Mouse (Mus musculus): Measurements from ENCODE around the gene Rrp15. TPM values are rescaled to one million over a fixed set of nuclear protein-coding genes. Genes with fewer than 3 reads are reported as not detected.

Rrp15 gene
- 21.0 and 21.9 TPM in 2 replicates for polyA plus RNA-seq (2015; fragmentation: Nextera tagmentation; extraction: Ambion mirVana)

DNA sequence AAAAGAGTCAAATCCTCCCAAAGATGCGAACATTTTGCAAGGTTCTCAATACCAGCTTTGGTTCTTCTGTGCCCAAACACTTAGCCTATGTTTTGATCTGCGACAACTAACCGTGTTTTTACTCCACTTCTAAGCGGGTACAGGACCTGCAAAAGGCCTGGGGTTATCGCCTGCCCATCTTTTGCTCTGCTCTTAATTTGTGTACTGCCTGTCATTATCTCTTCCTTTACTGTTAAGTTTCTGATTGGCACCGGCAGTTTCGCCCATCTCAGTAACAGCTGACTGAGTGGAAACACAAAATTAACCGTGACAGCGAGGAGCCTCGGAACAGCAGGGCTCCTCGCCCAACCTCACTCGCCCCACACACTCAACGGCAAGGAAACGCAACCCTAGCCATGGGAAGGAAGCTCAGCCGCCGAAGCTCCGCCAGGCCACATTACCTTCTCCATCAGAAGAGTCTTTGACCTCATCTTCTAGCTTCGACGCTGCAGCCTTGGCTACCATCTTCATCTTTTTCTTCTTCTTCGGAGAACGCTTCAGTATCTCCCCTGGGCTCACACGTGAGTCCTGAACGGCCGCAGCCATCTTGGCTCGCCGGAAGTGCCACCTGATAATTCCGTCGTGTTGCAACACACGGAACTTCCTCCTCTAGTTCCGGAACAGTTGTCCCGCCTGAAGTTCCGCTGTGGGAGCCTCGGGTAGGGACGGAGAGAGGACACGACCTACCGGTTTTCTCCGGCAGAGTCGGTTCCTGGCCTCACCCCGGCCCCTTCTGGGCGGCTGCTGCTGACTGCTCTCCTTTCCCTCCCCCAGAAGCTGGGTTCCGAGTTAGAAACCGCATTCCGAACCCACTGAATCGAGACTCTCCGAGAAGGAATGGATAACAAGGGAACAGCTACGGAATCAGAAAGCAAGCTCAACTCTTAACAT is at the start of gene Rrp15:
Gene Rrp15, minus strand, starts transcription at position 635 of the 930 bp plus-strand sequence.
- Histone ChIP-seq H3K27me3 (ENCODE audit: control insufficient read depth, insufficient read depth, low read depth, low read length) (no peaks in the 10 kb centered on the region), H3K27ac (ENCODE audit: low read length) (peak within 1 kb of the TSS; percentile 65; the same call in 1 of the 2 replicates), H3K4me2 (ENCODE audit: low read depth, low read length) (peak within 1 kb of the TSS; percentile 77), H3K4me1 (ENCODE audit: control insufficient read depth, low read depth, low read length) (peaks cover 12% of the 10 kb centered on the region), H3K9ac (ENCODE audit: low read depth, low read length) (peak within 1 kb of the TSS; percentile 78), H3K4me3 (ENCODE audit: low read depth, low read length) (peak within 1 kb of the TSS; percentile 76), H3K9me3 (replicated peaks; ENCODE audit: control insufficient read depth, low read length) (no peaks in the 10 kb centered on the region), H3K36me3 (ENCODE audit: control insufficient read depth, insufficient read depth) (no peaks in the 10 kb centered on the region)
- WGBS (ENCODE audit: insufficient replicate concordance), result under 1% methylated on average over 46 of the region's 46 CpGs
- peak; percentile 87 for ATAC-seq (ENCODE audit: low read depth)

GRCm38 (mm10) chr1:186797991-186798390 is 48.8 kb upstream of the Rrp15 start:
- H3K9ac ChIP-seq (ENCODE audit: low read depth, low read length), result no peak overlapping the region

DNA sequence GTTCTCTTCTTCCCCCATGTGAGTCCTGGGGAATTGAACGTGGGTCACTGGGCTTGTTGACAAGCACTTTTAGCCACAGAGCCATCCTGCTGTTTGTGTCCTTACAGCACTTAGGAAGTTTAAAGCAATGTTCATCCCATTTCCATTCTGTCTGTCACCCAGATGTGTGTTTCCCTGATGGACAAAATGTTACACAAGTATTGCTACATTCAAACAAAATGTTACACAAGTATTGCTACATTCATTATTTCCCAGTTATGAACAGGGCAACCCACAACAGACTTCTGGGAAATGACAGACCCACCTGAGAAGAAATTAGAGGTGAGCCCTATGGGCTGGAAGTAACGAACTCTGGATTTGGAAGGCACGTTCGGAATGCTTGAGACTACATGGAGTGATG is 36.2 kb upstream of the Rrp15 start:
- 58% methylated on average over 4 of the region's 4 CpGs for WGBS (ENCODE audit: insufficient replicate concordance)
- no peaks in the 10 kb centered on the region for H3K36me3 ChIP-seq (ENCODE audit: control insufficient read depth, insufficient read depth)

More at GRCm38 (mm10) chr1:186797991-186798390, 48.8 kb upstream of the Rrp15 start:
- H3K4me3 ChIP-seq (ENCODE audit: low read depth, low read length), result no peak overlapping the region
- no peaks in the 10 kb centered on the region for H3K9me3 ChIP-seq (replicated peaks; ENCODE audit: control insufficient read depth, low read length)
- H3K27me3 ChIP-seq (ENCODE audit: control insufficient read depth, insufficient read depth, low read depth, low read length), result no peaks in the 10 kb centered on the region
- WGBS (ENCODE audit: insufficient replicate concordance), result 50% methylated on average over 6 of the region's 6 CpGs
- H3K4me1 ChIP-seq (ENCODE audit: control insufficient read depth, low read depth, low read length), result no peaks in the 10 kb centered on the region
- no peak overlapping the region for H3K27ac ChIP-seq (ENCODE audit: low read length)
- no peak overlapping the region for H3K4me2 ChIP-seq (ENCODE audit: low read depth, low read length)
- ATAC-seq (ENCODE audit: low read depth), result no peak
- no peaks in the 10 kb centered on the region for H3K36me3 ChIP-seq (ENCODE audit: control insufficient read depth, insufficient read depth)

GRCm38 (mm10) chr1:186780826-186781225 is 31.7 kb upstream of the Rrp15 start:
- Histone ChIP-seq H3K4me1 (ENCODE audit: control insufficient read depth, low read depth, low read length) (no peaks in the 10 kb centered on the region), H3K4me2 (ENCODE audit: low read depth, low read length) (no peak overlapping the region), H3K27me3 (ENCODE audit: control insufficient read depth, insufficient read depth, low read depth, low read length) (no peaks in the 10 kb centered on the region), H3K9me3 (replicated peaks; ENCODE audit: control insufficient read depth, low read length) (no peaks in the 10 kb centered on the region), H3K4me3 (ENCODE audit: low read depth, low read length) (no peak overlapping the region), H3K36me3 (ENCODE audit: control insufficient read depth, insufficient read depth) (no peaks in the 10 kb centered on the region), H3K9ac (ENCODE audit: low read depth, low read length) (no peak overlapping the region), H3K27ac (ENCODE audit: low read length) (no peak overlapping the region)
- ATAC-seq (ENCODE audit: low read depth), result no peak
- whole genome bisulfite sequencing (ENCODE audit: insufficient replicate concordance), result 28% methylated on average over 2 of the region's 2 CpGs

More for the DNA sequence above, 36.2 kb upstream of the Rrp15 start:
- no peak for ATAC-seq (ENCODE audit: low read depth)
- H3K9ac ChIP-seq (ENCODE audit: low read depth, low read length), result no peak overlapping the region
- no peak overlapping the region for H3K4me2 ChIP-seq (ENCODE audit: low read depth, low read length)
- no peaks in the 10 kb centered on the region for H3K27me3 ChIP-seq (ENCODE audit: control insufficient read depth, insufficient read depth, low read depth, low read length)
- no peaks in the 10 kb centered on the region for H3K4me1 ChIP-seq (ENCODE audit: control insufficient read depth, low read depth, low read length)
- no peak overlapping the region for H3K27ac ChIP-seq (ENCODE audit: low read length)
- no peak overlapping the region for H3K4me3 ChIP-seq (ENCODE audit: low read depth, low read length)
- no peaks in the 10 kb centered on the region for H3K9me3 ChIP-seq (replicated peaks; ENCODE audit: control insufficient read depth, low read length)

- WGBS (ENCODE audit: insufficient replicate concordance), result 57% methylated on average over 3 of the region's 3 CpGs
- Histone ChIP-seq H3K4me3 (ENCODE audit: low read depth, low read length) (no peak overlapping the region), H3K27ac (ENCODE audit: low read length) (no peak overlapping the region), H3K36me3 (ENCODE audit: control insufficient read depth, insufficient read depth) (no peaks in the 10 kb centered on the region), H3K4me1 (ENCODE audit: control insufficient read depth, low read depth, low read length) (no peaks in the 10 kb centered on the region), H3K9ac (ENCODE audit: low read depth, low read length) (no peak overlapping the region), H3K4me2 (ENCODE audit: low read depth, low read length) (no peak overlapping the region), H3K9me3 (replicated peaks; ENCODE audit: control insufficient read depth, low read length) (no peaks in the 10 kb centered on the region), H3K27me3 (ENCODE audit: control insufficient read depth, insufficient read depth, low read depth, low read length) (no peaks in the 10 kb centered on the region)
- ATAC-seq (ENCODE audit: low read depth), result no peak
These were observed 24.0 kb upstream of the Rrp15 start for GRCm38 (mm10) chr1:186773124-186773523.

DNA sequence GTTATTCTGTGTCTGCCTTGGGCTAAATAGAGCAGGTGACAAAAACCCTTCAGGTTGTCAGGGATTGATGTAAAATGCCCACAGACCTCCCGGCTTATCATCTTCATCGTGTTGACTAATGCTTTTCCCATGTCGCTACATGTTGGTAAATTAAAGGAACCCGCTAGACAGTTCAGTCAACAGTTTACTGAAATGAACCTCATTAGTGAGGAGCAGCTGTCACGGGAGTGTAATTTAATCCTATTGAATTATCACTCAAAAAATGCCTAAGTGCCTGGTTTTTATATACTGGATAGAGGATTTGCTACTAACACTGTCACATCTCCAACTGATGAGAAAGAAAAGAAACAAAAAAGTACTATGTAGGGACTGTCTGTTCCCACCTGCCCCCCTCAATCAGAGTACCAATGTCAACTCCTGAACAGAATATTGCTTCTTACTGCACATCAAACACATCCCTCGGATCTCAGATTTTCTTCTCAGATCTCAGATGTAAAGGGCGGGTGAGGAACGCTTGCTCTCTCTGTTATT is 23.5 kb upstream of the Rrp15 start:
- no peaks in the 10 kb centered on the region for H3K27me3 ChIP-seq (ENCODE audit: control insufficient read depth, insufficient read depth, low read depth, low read length)
- no peaks in the 10 kb centered on the region for H3K36me3 ChIP-seq (ENCODE audit: control insufficient read depth, insufficient read depth)
- no peak for ATAC-seq (ENCODE audit: low read depth)
- WGBS (ENCODE audit: insufficient replicate concordance), result 69% methylated on average over 8 of the region's 8 CpGs
- no peaks in the 10 kb centered on the region for H3K4me1 ChIP-seq (ENCODE audit: control insufficient read depth, low read depth, low read length)
- no peak overlapping the region for H3K4me2 ChIP-seq (ENCODE audit: low read depth, low read length)
- no peaks in the 10 kb centered on the region for H3K9me3 ChIP-seq (replicated peaks; ENCODE audit: control insufficient read depth, low read length)
- no peak overlapping the region for H3K4me3 ChIP-seq (ENCODE audit: low read depth, low read length)
- H3K9ac ChIP-seq (ENCODE audit: low read depth, low read length), result no peak overlapping the region
- H3K27ac ChIP-seq (ENCODE audit: low read length), result no peak overlapping the region

GRCm38 (mm10) chr1:186772005-186772404 is 22.8 kb upstream of the Rrp15 start:
- Histone ChIP-seq H3K9me3 (replicated peaks; ENCODE audit: control insufficient read depth, low read length) (no peaks in the 10 kb centered on the region), H3K4me3 (ENCODE audit: low read depth, low read length) (no peak overlapping the region), H3K27ac (ENCODE audit: low read length) (no peak overlapping the region), H3K9ac (ENCODE audit: low read depth, low read length) (no peak overlapping the region), H3K4me1 (ENCODE audit: control insufficient read depth, low read depth, low read length) (no peaks in the 10 kb centered on the region), H3K4me2 (ENCODE audit: low read depth, low read length) (no peak overlapping the region), H3K27me3 (ENCODE audit: control insufficient read depth, insufficient read depth, low read depth, low read length) (no peaks in the 10 kb centered on the region), H3K36me3 (ENCODE audit: control insufficient read depth, insufficient read depth) (no peaks in the 10 kb centered on the region)
- no peak for ATAC-seq (ENCODE audit: low read depth)
- 67% methylated on average over 6 of the region's 6 CpGs for WGBS (ENCODE audit: insufficient replicate concordance)

DNA sequence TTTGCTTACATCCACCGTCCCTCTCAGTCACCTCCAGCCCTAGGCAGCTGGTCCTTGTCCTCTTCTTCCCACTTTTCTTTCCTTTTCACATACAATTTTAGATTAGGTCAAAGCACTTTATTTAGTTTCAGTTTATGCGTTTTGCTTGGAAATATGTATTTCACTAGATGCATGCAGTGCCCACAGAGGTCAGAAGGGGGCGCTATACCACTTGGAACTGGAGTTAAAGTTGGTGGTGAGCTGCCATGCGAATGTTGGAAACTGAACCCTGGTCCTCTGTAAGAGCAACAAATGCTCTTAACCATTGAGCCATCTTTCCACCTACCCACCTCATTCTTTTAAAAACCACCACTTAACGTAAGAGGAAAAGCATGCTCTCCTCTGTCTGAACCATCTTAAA is 21.5 kb upstream of the Rrp15 start:
- 57% methylated on average over 5 of the region's 5 CpGs for WGBS (ENCODE audit: insufficient replicate concordance)

DNA sequence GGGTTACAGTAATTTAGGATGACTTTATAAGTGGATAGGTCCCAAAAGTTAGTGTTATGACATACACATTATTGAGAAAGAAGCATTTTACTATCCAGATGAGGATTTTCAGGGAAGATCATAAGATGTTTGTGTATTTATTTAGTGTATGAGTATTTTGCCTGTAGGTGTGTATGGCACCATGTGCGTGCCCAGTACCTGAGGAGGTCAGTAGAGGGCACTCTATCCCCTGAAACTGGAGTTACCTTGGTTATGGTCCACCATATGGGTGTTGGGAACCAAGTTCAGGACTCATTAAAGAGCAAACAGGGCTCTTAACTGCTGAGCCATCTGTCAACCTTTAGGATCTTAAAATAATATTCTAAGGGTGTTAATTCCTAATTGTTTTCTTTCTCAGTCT is 19.2 kb upstream of the Rrp15 start:
- WGBS (ENCODE audit: insufficient replicate concordance), result 37% methylated on average over 1 of the region's 1 CpGs
- no peak for ATAC-seq (ENCODE audit: low read depth)

More for the DNA sequence above, 21.5 kb upstream of the Rrp15 start:
- H3K4me1 ChIP-seq (ENCODE audit: control insufficient read depth, low read depth, low read length), result no peaks in the 10 kb centered on the region
- H3K27me3 ChIP-seq (ENCODE audit: control insufficient read depth, insufficient read depth, low read depth, low read length), result no peaks in the 10 kb centered on the region
- no peak for ATAC-seq (ENCODE audit: low read depth)
- H3K27ac ChIP-seq (ENCODE audit: low read length), result no peak overlapping the region
- no peak overlapping the region for H3K9ac ChIP-seq (ENCODE audit: low read depth, low read length)
- H3K4me3 ChIP-seq (ENCODE audit: low read depth, low read length), result no peak overlapping the region
- H3K36me3 ChIP-seq (ENCODE audit: control insufficient read depth, insufficient read depth), result no peaks in the 10 kb centered on the region
- H3K9me3 ChIP-seq (replicated peaks; ENCODE audit: control insufficient read depth, low read length), result no peaks in the 10 kb centered on the region
- no peak overlapping the region for H3K4me2 ChIP-seq (ENCODE audit: low read depth, low read length)

More for the DNA sequence above, 19.2 kb upstream of the Rrp15 start:
- Histone ChIP-seq H3K4me3 (ENCODE audit: low read depth, low read length) (no peak overlapping the region), H3K27me3 (ENCODE audit: control insufficient read depth, insufficient read depth, low read depth, low read length) (no peaks in the 10 kb centered on the region), H3K4me2 (ENCODE audit: low read depth, low read length) (no peak overlapping the region), H3K9me3 (replicated peaks; ENCODE audit: control insufficient read depth, low read length) (no peaks in the 10 kb centered on the region), H3K36me3 (ENCODE audit: control insufficient read depth, insufficient read depth) (no peaks in the 10 kb centered on the region), H3K27ac (ENCODE audit: low read length) (no peak overlapping the region), H3K9ac (ENCODE audit: low read depth, low read length) (no peak overlapping the region), H3K4me1 (ENCODE audit: control insufficient read depth, low read depth, low read length) (no peaks in the 10 kb centered on the region)
